Mouse (Mus musculus): ENCODE data around the gene Ldah. TPM values are rescaled to one million over a fixed set of nuclear protein-coding genes. Genes with fewer than 3 reads are reported as not detected.

Ldah gene
- polyA plus RNA-seq, 1 experiment from 2014 or later: 63.2 TPM

DNA sequence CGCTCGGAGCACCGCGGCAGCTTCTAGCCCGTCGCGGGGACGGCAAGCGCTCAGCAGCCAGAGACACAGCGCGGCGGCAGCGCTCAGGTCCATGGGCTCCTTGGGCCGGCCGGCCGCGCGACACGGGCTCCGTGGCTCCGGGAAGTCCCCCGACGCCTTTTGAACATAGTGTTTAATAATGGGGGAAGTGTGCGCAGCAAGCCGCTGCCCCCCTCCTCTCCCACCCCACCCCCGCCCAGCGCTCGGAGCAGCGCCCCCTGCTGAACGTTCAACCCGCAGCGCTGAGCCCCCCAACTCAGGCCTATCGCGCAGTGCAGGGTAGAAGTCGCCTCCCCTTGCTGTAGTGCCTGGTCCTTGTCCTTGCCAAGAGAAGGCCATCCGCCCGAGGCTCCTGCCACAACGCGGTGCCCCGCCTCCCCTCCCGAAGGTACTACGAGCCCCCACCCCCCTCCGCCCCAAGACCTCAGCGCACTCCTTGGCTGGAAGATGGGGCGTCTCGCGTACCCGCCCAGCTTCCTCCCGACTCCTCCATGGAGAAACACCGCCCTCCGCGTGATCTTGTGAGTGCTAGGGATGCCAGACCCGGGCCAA, 94.0 kb downstream of the Ldah start, which contains the start of gene Gdf7:
Gdf7 (minus strand) TSS at position 114 of the 591 bp plus-strand sequence.
- peak; percentile 26; the same call in 1 of the 2 replicates for ATAC-seq

DNA sequence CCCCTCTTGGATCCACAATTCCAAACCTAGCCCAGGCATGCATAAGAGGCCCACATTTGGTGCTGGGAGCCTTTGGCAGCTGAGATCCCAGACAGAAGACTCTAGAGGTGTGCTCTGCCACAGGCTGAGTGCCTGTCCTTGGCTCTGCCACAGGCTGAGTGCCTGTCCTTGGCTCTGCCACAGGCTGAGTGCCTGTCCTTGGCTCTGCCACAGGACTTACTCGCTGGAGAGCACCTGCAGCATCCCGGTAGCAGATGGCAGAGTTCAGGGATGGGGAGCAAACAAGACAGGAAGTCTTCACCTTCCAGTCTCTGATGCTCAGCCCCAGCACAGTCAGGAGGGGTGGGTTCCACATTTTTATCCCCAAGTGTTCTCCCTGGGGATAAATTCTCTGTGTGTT, 97.4 kb downstream of the Ldah start:
- 57% methylated on average over 2 of the region's 2 CpGs for WGBS
- ATAC-seq: no peak

More for the DNA sequence above, 94.0 kb downstream of the Ldah start, which contains the start of gene Gdf7:
- peaks cover 32% of the 10 kb centered on the region for H3K4me1 ChIP-seq (replicated peaks)
- peak within 1 kb of the TSS; percentile 87 for H3K4me2 ChIP-seq (replicated peaks)
- no peaks in the 10 kb centered on the region for H3K36me3 ChIP-seq
- under 1% methylated on average over 49 of the region's 53 CpGs for WGBS
- peak within 1 kb of the TSS; percentile 36 for H3K9ac ChIP-seq
- peak within 1 kb of the TSS; percentile 42 for H3K4me3 ChIP-seq (replicated peaks)
- peaks cover 92% of the 10 kb centered on the region for H3K27me3 ChIP-seq (replicated peaks)
- H3K27ac ChIP-seq: no peak within 1 kb of the TSS
- no peaks in the 10 kb centered on the region for H3K9me3 ChIP-seq

DNA sequence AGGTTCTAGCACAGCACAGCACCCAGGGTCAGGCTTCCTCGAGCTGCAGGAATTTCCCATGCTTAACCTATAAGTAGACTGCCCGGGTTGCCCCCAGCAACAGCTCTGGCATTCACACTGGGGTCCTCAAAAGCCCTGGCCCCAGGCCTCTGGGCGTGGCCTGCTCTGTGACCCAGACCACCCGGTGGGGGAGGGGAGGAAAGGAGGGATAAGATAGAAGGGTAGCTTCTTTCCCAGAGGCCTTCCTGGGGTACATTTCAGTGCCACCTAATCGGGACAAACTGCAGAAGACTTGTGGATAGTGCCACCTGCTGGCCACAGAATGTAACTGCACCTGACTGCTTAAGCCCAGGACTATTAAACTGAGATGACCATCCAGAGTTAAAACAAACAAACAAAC, 98.5 kb downstream of the Ldah start:
- H3K27me3 ChIP-seq (replicated peaks): peaks cover 58% of the 10 kb centered on the region
- WGBS: 6% methylated on average over 5 of the region's 5 CpGs
- no peak overlapping the region for H3K4me2 ChIP-seq (replicated peaks)
- no peaks in the 10 kb centered on the region for H3K36me3 ChIP-seq
- H3K4me3 ChIP-seq (replicated peaks): no peak overlapping the region
- no peak overlapping the region for H3K27ac ChIP-seq
- H3K4me1 ChIP-seq (replicated peaks): peaks cover 13% of the 10 kb centered on the region
- peak; percentile 47 for ATAC-seq
- H3K9ac ChIP-seq: no peak overlapping the region
- H3K9me3 ChIP-seq: no peaks in the 10 kb centered on the region

More for the DNA sequence above, 97.4 kb downstream of the Ldah start:
- no peaks in the 10 kb centered on the region for H3K9me3 ChIP-seq
- no peak overlapping the region for H3K4me2 ChIP-seq (replicated peaks)
- no peak overlapping the region for H3K4me3 ChIP-seq (replicated peaks)
- H3K4me1 ChIP-seq (replicated peaks): peaks cover 16% of the 10 kb centered on the region
- peaks cover 66% of the 10 kb centered on the region for H3K27me3 ChIP-seq (replicated peaks)
- H3K9ac ChIP-seq: no peak overlapping the region
- no peak overlapping the region for H3K27ac ChIP-seq
- H3K36me3 ChIP-seq: no peaks in the 10 kb centered on the region

DNA sequence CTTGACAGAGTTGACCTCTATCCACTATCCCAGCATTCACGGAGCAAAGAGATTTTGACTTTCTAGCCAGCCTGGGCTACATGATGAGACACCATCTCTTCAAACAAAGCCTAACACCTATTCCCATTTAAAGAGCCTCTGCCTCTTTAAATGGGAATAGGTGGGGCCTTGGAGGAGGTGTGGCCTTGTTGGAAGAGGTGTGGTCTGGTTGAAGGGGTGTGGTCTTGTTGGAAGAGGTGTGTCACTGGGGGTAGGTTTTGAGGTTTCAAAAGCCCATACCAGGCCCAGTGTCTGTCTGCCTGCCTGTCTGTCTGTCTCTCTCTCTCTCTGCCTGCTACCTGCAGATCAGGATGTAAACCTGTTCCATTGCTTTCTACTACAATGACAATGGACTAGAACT, 99.0 kb downstream of the Ldah start:
- Histone ChIP-seq H3K4me3 (replicated peaks) (no peak overlapping the region), H3K4me1 (replicated peaks) (peaks cover 8% of the 10 kb centered on the region), H3K4me2 (replicated peaks) (no peak overlapping the region), H3K36me3 (no peaks in the 10 kb centered on the region), H3K9me3 (no peaks in the 10 kb centered on the region), H3K9ac (no peak overlapping the region), H3K27ac (no peak overlapping the region), H3K27me3 (replicated peaks) (peaks cover 54% of the 10 kb centered on the region)
- WGBS: 67% methylated on average over 1 of the region's 1 CpGs
- peak; percentile 53 for ATAC-seq

DNA sequence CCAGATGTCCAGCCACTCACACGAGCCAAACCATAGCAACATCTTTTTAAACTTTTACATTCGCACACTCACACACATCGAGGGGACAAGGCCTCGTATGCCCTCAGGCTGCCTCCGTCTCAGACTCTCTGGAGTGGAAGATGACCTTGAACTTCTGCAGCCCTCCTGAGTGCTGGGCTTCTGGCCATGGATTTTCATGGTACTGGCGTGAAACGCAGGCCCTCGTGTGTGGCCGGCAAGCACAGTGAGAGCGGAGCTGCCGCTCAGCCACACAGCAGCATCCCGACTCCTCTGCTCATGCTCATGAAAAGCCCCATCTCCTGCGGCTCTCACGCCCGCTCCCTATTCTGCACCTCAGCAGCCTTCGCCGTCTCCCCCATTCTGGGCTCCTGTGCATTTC, 103.1 kb downstream of the Ldah start:
- no peaks in the 10 kb centered on the region for H3K36me3 ChIP-seq
- H3K9me3 ChIP-seq: no peaks in the 10 kb centered on the region
- ATAC-seq: no peak
- no peak overlapping the region for H3K27ac ChIP-seq
- no peak overlapping the region for H3K9ac ChIP-seq
- peaks cover 16% of the 10 kb centered on the region for H3K27me3 ChIP-seq (replicated peaks)
- 51% methylated on average over 17 of the region's 17 CpGs for WGBS
- no peak overlapping the region for H3K4me3 ChIP-seq (replicated peaks)
- H3K4me1 ChIP-seq (replicated peaks): peaks cover 16% of the 10 kb centered on the region; the same call in 1 of the 2 replicates
- no peak overlapping the region for H3K4me2 ChIP-seq (replicated peaks)

DNA sequence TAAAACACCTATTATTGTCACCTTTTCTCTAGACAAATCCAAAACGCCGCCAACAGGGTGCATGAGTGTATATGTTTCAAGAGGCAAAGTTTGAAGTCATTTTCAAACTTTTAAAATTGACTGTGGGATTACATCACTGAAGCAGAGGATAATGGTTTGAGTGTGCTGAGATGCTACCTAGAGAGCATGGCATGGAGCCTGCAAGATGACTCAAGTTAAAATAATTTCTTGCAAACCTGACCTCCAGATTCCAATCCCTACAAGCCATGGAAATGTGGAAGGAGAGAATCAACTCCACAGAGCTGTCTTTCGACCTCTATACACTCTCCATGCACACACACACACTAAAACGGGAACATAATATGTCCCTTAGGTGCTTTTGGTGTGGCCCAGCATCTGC, 104.4 kb downstream of the Ldah start:
- H3K9ac ChIP-seq: no peak overlapping the region
- peaks cover 13% of the 10 kb centered on the region; the same call in 1 of the 2 replicates for H3K4me1 ChIP-seq (replicated peaks)
- ATAC-seq: no peak
- WGBS: 83% methylated on average over 4 of the region's 4 CpGs
- H3K4me3 ChIP-seq (replicated peaks): no peak overlapping the region
- H3K4me2 ChIP-seq (replicated peaks): no peak overlapping the region
- H3K9me3 ChIP-seq: no peaks in the 10 kb centered on the region
- H3K27ac ChIP-seq: no peak overlapping the region
- peaks cover 11% of the 10 kb centered on the region for H3K27me3 ChIP-seq (replicated peaks)
- no peaks in the 10 kb centered on the region for H3K36me3 ChIP-seq

DNA sequence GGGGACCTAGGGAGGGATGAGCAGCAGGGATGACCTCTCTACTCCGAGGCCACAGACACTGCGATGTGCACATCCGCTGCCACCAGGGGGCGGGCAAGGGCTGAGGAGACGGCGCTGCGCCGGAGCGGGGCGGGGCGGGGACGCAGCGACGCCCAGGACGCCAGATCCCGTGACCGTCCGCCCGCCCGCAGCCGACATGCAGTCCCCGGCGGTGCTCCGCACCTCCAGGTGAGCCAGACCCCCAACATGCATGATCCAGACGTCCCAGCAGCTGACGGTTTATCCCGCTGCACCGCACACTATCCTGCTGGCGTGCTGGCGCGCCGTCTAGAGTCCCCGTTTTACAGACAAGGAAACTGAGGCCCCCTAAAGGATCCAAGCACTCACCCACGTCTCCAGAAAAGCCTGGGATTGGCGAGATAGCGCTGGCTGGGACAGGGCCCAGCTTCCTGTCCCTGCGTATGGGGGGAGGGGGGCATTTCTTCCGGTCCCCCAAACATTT, 105.4 kb downstream of the Ldah start, which contains the start of gene Hs1bp3:
Hs1bp3 (plus strand) TSS at position 163 of the 502 bp plus-strand sequence.
- peak; percentile 92 for ATAC-seq
- H3K9me3 ChIP-seq: no peaks in the 10 kb centered on the region
- H3K4me3 ChIP-seq (replicated peaks): peak within 1 kb of the TSS; percentile 64
- H3K36me3 ChIP-seq: 0 out of 2 replicates have a peak, but pooled peaks cover 5% of the 10 kb centered on the region
- peak within 1 kb of the TSS; percentile 85 for H3K4me2 ChIP-seq (replicated peaks)
- H3K4me1 ChIP-seq (replicated peaks): peaks cover 13% of the 10 kb centered on the region; the same call in 1 of the 2 replicates
- WGBS: 0% methylated on average over 38 of the region's 38 CpGs
- peaks cover 8% of the 10 kb centered on the region for H3K27me3 ChIP-seq (replicated peaks)
- 0 out of 2 replicates have a peak within 1 kb of the TSS, but pooled peaks have one; percentile 11 for H3K27ac ChIP-seq
- H3K9ac ChIP-seq: peak within 1 kb of the TSS; percentile 69

DNA sequence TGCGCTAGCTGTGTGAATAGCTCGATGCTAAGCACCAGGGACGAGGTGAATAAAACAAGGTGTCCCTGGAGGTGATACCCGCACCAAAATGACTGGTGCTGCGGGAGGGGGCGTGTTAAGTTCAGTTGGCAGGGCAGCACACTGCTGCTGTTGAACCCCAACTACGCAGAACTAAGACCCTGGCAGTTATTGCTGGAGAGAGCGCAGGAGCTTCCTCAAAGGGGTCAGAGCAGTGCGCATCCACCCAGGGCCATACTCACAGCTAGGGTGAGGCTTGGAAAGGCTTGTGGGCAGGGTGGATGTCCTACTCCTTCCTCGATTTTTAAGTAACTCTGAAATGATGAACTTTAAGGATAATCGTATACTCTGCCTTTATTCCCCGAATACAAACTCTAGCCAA, 105.9 kb downstream of the Ldah start:
- Histone ChIP-seq H3K27ac (no peak overlapping the region), H3K9me3 (no peaks in the 10 kb centered on the region), H3K27me3 (replicated peaks) (peaks cover 8% of the 10 kb centered on the region), H3K4me3 (replicated peaks) (peak overlapping the region; percentile 64), H3K4me1 (replicated peaks) (peaks cover 13% of the 10 kb centered on the region; the same call in 1 of the 2 replicates), H3K36me3 (0 out of 2 replicates have a peak, but pooled peaks cover 5% of the 10 kb centered on the region), H3K9ac (peak overlapping the region; percentile 69), H3K4me2 (replicated peaks) (peak overlapping the region; percentile 85)
- ATAC-seq: peak; percentile 27
- 16% methylated on average over 12 of the region's 12 CpGs for WGBS

DNA sequence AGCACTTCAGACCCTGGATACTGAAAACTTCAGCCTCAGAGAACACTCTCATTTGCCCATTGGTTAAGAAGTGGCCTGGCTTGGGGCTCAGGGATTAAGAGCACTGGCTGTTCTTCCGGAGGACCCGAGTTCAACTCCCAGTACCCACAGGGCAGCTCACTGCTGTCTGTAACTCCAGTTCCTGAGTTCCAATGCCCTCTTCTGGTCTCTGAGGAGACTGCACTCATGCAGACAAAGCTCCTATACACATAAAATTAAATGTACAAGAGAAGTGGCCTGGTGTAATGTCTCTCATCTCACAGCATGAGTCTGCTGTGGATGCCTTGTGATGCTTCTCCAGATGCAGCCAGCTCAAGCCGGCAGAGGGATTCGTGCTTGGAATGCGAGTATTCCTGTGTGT, 108.6 kb downstream of the Ldah start:
- no peaks in the 10 kb centered on the region for H3K27me3 ChIP-seq (replicated peaks)

DNA sequence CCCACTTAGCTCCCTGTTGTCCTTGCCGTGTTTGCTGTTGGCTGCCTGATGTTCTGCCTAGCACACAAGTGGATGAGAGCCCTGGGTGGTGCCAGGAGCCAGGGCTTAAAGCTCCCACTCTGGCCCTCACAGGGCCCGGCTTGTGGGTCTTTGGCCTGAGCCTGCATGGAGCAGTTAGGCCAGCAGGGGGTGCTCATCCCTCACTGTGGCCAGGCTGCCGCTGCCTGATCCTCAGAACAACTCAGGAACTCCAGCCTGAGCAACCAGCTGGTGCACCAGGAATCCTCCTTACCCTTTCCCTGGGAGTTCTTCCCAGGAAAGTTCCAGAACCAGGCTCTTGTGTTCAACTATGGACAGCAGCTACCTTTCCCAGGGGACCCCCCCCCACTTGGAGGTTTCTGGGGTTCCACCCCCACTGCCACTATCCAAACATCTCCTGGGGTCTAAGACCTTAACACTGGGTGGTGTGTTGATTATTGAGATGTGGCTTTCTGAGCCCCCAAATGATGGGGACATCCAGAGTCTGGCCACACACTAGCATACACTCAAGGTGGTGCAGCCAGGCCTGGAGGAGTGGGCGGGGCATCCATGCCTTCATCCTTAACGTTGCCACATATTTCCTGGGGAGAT, 112.3 kb downstream of the Ldah start:
- no peaks in the 10 kb centered on the region for H3K9me3 ChIP-seq
- H3K27me3 ChIP-seq (replicated peaks): no peaks in the 10 kb centered on the region
- H3K4me2 ChIP-seq (replicated peaks): no peak overlapping the region
- H3K27ac ChIP-seq: no peak overlapping the region
- H3K4me1 ChIP-seq (replicated peaks): 0 out of 2 replicates have a peak, but pooled peaks cover 4% of the 10 kb centered on the region
- no peak overlapping the region for H3K9ac ChIP-seq
- WGBS: 35% methylated on average over 5 of the region's 5 CpGs
- H3K4me3 ChIP-seq (replicated peaks): no peak overlapping the region
- H3K36me3 ChIP-seq: peaks cover 18% of the 10 kb centered on the region; the same call in 1 of the 2 replicates
- ATAC-seq: peak; percentile 66

More for the DNA sequence above, 108.6 kb downstream of the Ldah start:
- Histone ChIP-seq H3K4me3 (replicated peaks) (no peak overlapping the region), H3K9ac (no peak overlapping the region), H3K4me2 (replicated peaks) (no peak overlapping the region), H3K4me1 (replicated peaks) (peaks cover 13% of the 10 kb centered on the region; the same call in 1 of the 2 replicates), H3K9me3 (no peaks in the 10 kb centered on the region), H3K27ac (no peak overlapping the region), H3K36me3 (0 out of 2 replicates have a peak, but pooled peaks cover 11% of the 10 kb centered on the region)
- 89% methylated on average over 5 of the region's 5 CpGs for WGBS
- ATAC-seq: no peak

DNA sequence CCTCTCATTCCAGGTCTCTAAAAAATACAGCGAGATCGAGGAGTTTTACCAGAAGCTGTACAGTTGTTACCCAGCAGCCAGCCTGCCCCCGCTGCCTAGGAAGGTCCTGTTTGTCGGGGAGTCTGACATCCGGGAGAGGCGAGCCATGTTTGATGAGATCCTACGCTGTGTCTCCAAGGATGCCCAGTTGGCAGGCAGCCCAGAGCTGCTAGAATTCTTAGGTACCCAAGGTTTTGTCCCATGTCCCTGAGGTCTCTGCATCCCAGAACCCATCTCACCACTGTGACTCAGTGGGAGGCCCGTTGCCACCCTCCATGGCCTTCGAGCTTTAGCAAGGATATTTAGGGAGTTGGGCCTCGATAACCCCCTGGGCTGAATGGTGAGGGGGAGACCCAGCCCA, 113.6 kb downstream of the Ldah start:
- Histone ChIP-seq H3K36me3 (peaks cover 18% of the 10 kb centered on the region; the same call in 1 of the 2 replicates), H3K27ac (no peak overlapping the region), H3K27me3 (replicated peaks) (no peaks in the 10 kb centered on the region), H3K4me1 (replicated peaks) (no peaks in the 10 kb centered on the region), H3K4me2 (replicated peaks) (no peak overlapping the region), H3K9ac (no peak overlapping the region), H3K9me3 (no peaks in the 10 kb centered on the region), H3K4me3 (replicated peaks) (no peak overlapping the region)
- 87% methylated on average over 10 of the region's 10 CpGs for WGBS
- ATAC-seq: no peak

DNA sequence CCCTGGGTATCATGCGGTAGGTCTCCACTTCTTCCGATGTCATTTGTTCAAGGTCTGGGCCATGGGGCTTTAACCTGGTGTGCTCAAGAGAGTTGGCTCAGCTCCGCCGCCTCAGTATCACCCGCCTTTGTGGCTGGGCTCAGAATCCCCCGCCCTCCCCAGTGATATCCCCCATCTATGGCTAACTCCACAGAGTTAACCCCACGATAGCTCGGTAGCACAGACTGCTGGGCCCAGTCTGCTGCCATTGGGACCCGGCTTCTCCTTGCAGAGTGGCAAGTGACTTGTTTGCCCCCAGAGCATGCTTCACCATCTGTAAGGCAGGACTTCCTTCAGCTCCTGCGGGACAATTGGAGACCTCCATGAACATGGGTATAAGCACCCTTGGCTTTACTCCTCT, 116.2 kb downstream of the Ldah start:
- Histone ChIP-seq H3K36me3 (peaks cover 13% of the 10 kb centered on the region; the same call in 1 of the 2 replicates), H3K9me3 (no peaks in the 10 kb centered on the region)
- ATAC-seq: no peak

More for the DNA sequence above, 116.2 kb downstream of the Ldah start:
- H3K9ac ChIP-seq: no peak overlapping the region
- H3K27ac ChIP-seq: no peak overlapping the region
- H3K27me3 ChIP-seq (replicated peaks): no peaks in the 10 kb centered on the region
- WGBS: 88% methylated on average over 10 of the region's 10 CpGs
- H3K4me3 ChIP-seq (replicated peaks): no peak overlapping the region
- no peak overlapping the region for H3K4me2 ChIP-seq (replicated peaks)
- H3K4me1 ChIP-seq (replicated peaks): 0 out of 2 replicates have a peak, but pooled peaks cover 3% of the 10 kb centered on the region
